Mouse (Mus musculus): ENCODE measurements around the gene Nfkbil1.
A peak's percentile ranks its signal among the peaks of the same experiment; 100 is the strongest.

Gene Nfkbil1

GRCm38 (mm10) chr17:35235614-35236389 lies at the start of gene Nfkbil1:
Gene Nfkbil1 (minus strand): TSS chr17:35235792.
- peak; percentile 93 to 95 for DNase-seq

DNA sequence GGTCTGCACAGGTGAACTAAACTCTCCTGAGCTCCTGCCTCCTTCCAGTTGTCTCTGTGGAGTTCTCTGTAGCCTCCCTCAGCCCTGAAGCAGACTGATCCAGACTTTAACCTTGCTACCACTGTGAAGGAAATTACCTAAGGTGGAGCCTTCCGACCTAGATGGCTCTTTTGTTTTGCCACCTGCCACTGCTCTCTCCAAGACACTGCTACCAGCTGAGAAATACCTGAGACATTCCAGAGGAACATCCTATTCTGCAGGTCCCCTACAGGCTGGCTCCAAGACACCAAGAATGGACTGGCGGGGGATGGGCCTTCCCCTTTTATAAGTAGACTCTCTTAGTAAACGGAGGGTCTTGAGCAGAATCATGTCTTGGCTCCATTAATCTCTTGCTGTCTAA lies 44.7 kb upstream of the Nfkbil1 start:
- no peak for DNase-seq

DNA sequence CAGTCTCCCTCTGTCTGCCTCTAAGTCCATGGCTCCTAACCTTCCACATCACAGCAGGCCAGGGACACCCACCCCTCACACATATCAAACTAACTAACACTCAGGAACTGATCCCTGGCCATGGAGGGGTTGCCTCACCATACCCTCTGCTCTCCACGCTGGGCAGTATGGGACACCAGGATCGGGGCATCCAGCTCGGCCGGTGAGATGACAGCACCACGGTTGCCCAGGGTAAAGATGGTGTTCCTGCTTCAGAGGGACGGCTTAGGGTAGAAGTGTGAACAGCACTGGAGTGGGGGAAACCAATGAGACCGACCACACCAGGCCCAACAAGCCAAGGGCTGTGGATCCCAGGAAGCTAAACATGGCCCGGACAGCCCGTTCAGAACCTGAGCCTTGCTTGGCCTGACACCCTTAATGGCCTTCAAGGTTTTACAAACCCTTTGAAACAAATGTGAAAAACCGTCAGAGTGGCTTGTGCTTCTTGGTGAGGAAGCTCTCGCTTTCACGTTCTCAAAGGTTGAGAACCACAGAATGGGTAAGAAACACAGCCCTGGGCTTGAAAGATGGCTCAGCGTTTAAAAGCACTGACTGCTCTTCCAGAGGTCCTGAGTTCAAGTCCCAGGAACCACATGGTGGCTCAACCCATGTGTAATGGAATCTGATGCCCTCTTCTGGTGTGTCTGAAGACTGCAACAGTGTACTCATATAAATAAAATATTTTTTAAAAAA lies 43.5 kb upstream of the Nfkbil1 start:
- no peak for DNase-seq

GRCm38 (mm10) chr17:35278049-35278448 lies 42.5 kb upstream of the Nfkbil1 start:
- no peak for DNase-seq

- no peak for DNase-seq
Measured at GRCm38 (mm10) chr17:35276304-35276864, 40.8 kb upstream of the Nfkbil1 start.

DNA sequence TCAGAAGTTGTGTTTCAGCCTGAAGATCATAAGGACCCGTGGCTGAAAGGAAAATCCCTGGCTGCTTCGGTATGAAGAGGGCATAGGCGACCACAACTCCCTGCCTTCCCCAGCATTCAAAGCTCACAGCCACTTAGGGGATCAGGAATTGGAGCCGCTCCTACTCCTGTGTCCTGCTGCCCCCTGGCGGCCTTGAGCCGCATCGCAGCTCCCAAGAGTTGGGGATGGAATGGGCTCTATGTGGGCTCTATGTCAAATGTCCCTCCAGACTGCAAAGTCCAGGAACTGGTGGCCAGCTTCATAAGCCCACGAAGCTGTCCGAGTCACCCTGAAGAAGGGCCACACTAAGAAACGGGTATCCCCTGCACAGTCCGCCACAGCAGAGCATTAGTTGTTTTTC lies 39.2 kb upstream of the Nfkbil1 start:
- DNase-seq, result peak; percentile 96 to 98

GRCm38 (mm10) chr17:35272249-35272648 lies 36.7 kb upstream of the Nfkbil1 start:
- no peak for DNase-seq

- peak in 1 of 2 experiments; percentile 36 for DNase-seq
Measured at GRCm38 (mm10) chr17:35269653-35270347, 34.2 kb upstream of the Nfkbil1 start.

DNA sequence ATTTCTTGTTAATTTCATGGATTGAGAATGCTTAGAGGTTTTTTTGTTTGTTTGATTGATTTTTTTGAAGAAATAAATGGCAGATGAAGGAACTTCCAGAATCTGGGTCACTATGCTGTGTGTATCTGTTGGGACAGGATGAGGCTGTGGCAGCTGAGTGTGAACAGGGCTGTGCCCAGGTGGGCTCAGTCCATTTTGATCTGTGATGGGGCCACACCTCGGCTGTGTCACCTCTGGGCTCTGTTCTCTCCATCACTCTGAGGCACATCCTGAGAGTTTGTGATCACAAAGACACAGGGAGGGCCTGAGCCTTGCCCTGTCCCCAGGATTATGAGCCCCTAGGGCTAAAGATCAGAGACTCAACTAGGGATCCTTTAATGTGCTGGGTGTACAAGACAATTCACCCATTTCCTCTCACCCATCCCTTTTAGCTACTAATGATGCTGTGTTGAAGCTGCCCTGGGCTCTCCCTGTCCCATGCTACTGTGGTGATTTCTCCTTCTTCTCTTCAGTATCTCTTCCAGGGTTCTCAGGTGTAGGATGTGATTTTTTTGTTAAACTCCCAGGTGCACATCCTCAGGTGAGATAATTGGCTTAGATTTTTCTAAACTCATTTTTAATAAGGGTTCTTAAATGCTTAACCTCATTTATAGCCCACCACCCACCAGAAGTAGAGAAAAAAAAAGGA lies 32.0 kb upstream of the Nfkbil1 start:
- no peak for DNase-seq

GRCm38 (mm10) chr17:35263523-35263883 lies 27.9 kb upstream of the Nfkbil1 start:
- DNase-seq, result peak in 1 of 2 experiments; percentile 27

DNA sequence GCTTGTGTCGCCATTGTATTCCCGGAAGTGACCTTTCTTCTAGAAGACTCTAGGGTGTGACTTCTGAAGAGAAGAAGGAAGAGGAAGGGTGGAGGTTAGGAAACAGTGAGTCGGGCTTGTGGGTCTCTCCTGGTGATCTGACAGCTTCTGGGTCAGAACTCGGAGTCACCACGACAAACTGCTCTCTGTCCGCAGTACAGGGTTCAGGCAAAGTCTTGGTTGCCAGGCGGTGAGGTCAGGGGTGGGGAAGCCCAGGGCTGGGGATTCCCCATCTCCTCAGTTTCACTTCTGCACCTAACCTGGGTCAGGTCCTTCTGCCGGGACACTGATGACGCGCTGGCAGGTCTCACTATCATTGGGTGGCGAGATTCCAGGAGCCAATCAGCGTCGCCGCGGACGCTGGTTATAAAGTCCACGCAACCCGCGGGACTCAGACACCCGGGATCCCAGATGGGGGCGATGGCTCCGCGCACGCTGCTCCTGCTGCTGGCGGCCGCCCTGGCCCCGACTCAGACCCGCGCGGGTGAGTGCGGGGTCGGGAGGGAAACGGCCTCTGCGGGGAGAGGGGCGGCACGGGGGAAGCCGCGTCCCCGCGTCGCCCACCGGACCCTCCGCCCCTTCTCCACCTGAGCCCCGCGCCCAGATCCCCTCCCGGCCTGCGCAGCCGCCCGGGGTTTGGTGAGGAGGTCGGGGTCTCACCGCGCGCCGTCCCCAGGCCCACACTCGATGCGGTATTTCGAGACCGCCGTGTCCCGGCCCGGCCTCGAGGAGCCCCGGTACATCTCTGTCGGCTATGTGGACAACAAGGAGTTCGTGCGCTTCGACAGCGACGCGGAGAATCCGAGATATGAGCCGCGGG lies 27.3 kb upstream of the Nfkbil1 start, which contains the start of gene H2-D1:
Gene H2-D1, plus strand, starts transcription at position 67 of the 859 bp plus-strand sequence.
- peak; percentile 100 for DNase-seq

GRCm38 (mm10) chr17:35261651-35262050 lies 26.1 kb upstream of the Nfkbil1 start:
- DNase-seq, result no peak

GRCm38 (mm10) chr17:35259621-35260020 lies 24.0 kb upstream of the Nfkbil1 start:
- DNase-seq, result peak in 1 of 2 experiments; percentile 27

DNA sequence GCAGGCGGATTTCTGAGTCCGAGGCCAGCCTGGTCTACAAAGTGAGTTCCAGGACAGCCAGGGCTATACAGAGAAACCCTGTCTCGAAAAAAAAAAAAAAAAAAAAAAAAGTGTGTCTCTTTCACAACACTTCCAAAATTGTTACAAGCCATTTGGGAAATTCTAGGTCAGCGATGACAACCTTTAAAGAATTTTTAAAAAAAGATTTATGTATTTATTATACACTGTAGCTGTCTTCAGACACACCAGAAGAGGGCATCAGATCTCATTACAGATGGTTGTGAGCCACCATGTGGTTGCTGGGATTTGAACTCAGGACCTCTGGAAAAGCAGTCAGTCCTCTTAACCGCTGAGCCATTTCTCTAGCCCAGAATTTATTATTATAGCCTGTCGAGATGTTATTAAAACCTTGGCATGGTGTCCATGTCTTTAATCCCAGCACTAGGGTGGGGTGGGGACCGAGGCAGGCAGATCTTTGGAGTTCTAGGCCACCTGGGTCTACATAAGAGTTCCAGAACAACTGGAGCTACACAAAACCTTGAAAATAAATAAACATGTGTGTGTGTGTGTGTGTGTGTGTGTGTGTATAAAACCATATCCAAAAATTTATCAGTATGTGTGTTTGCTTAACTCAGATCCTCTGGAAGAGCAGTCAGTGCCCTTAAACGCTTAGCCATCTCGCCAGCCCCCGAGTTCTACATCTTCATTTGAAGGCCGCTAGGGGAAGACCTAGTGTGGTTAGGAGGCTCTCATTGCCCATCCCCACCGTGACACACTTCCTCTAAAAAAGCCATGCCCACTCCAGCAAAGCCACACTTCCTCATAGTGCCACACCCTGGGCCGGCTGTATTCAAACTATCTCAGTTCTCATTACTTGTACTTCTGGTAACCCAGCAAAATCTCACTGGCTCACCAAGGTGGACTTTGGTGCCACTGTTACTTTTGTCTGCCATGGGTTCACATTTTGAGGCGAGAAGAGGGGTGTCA lies 23.2 kb upstream of the Nfkbil1 start:
- DNase-seq, result no peak

- DNase-seq, result peak; percentile 96 to 98
Measured at GRCm38 (mm10) chr17:35257824-35258491, 22.4 kb upstream of the Nfkbil1 start.

GRCm38 (mm10) chr17:35257378-35257777 lies 21.8 kb upstream of the Nfkbil1 start:
- DNase-seq, result no peak

GRCm38 (mm10) chr17:35255704-35256103 lies 20.1 kb upstream of the Nfkbil1 start:
- no peak for DNase-seq

DNA sequence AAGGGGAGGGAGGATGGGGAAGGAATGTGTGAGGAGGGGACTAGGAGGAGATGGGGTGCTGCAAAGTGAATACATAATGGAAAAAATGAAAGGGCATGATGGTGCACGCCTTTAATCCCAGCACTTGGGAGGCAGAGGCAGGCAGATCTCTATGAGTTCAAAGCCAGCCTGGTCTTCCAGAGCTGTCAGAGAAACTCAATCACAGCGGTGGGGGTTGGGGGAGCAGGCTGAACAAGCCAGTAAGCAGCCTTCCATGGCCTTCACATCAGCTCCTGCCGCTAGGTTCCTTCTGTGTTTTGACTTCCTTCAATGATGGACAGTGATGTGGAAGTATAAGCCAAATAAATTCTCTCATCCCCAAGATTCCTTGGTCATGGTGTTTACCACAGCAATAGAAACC lies 19.7 kb upstream of the Nfkbil1 start:
- DNase-seq, result no peak

- peak; percentile 78 to 84 for DNase-seq
Measured at GRCm38 (mm10) chr17:35254241-35255098, 18.9 kb upstream of the Nfkbil1 start.
